Mouse (Mus musculus): ENCODE measurements at regions not wholly inside any gene's neighbourhood (a gene's known extent, or its start where the extent isn't known, plus 50 kb on each side); places are given as distances from the start of the nearest gene placed in this dataset.

DNA sequence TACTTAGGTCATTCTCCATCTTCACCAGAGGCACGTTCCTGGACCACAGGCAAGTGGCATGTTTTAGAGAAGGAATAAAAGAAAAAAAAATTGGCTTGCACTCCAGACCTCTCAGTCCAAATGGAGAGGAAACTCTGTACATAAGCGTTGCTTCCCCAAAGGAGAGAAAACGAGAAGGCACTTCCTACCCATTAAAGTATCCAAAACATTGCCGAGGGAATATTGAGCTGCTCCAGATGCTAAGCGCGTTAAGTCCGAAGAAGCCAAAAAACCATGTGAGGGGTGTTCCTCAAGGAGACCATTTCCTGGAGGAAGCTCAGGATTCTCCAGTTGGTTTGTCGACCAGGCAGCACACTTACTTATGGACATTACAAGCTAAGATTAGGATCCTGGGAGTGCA is 286.2 kb downstream of the Pax1 start:
- no peaks in the 10 kb centered on the region for H3K27me3 ChIP-seq

DNA sequence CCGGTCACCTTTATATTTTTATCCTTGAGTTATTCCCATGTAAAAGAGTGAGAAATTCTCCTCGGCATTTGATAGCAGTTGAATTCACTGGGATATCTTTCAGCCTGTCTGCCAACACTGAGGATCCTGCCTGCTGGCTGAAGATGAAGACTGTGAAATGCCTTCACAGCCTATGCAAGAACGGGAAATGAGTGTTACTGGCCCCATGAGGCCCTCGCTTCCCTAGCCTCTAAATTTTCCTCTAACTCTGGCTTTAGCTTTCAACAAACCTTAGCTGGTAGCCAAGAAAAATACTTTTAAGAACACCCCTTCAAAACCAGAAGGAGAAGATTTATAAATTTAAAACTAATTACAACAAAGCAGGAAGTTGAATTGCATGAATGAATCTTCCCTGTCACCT is 285.8 kb downstream of the Pax1 start:
- Histone ChIP-seq H3K27me3 (no peaks in the 10 kb centered on the region), H3K36me3 (no peaks in the 10 kb centered on the region), H3K9ac (no peak overlapping the region), H3K4me2 (no peak overlapping the region), H3K9me3 (no peaks in the 10 kb centered on the region), H3K4me1 (replicated peaks) (no peaks in the 10 kb centered on the region), H3K27ac (replicated peaks) (no peak overlapping the region), H3K4me3 (no peak overlapping the region)
- ATAC-seq (ENCODE audit: low read depth), result no peak
- 72% methylated on average over 4 of the region's 4 CpGs for WGBS

More for the DNA sequence above, 286.2 kb downstream of the Pax1 start:
- H3K27ac ChIP-seq (replicated peaks), result no peak overlapping the region
- H3K9me3 ChIP-seq, result no peaks in the 10 kb centered on the region
- no peaks in the 10 kb centered on the region for H3K36me3 ChIP-seq
- no peaks in the 10 kb centered on the region for H3K4me1 ChIP-seq (replicated peaks)
- H3K4me3 ChIP-seq, result no peak overlapping the region
- no peak overlapping the region for H3K9ac ChIP-seq
- WGBS, result 86% methylated on average over 8 of the region's 8 CpGs
- H3K4me2 ChIP-seq, result no peak overlapping the region
- ATAC-seq (ENCODE audit: low read depth), result no peak

GRCm38 (mm10) chr2:147637882-147638281 is 276.2 kb downstream of the Pax1 start:
- Histone ChIP-seq H3K27ac (replicated peaks) (no peak overlapping the region), H3K27me3 (no peaks in the 10 kb centered on the region), H3K4me3 (no peak overlapping the region), H3K4me1 (replicated peaks) (no peaks in the 10 kb centered on the region), H3K9me3 (no peaks in the 10 kb centered on the region), H3K36me3 (no peaks in the 10 kb centered on the region), H3K4me2 (no peak overlapping the region), H3K9ac (no peak overlapping the region)
- no peak for ATAC-seq (ENCODE audit: low read depth)
- 86% methylated on average over 1 of the region's 1 CpGs for WGBS

DNA sequence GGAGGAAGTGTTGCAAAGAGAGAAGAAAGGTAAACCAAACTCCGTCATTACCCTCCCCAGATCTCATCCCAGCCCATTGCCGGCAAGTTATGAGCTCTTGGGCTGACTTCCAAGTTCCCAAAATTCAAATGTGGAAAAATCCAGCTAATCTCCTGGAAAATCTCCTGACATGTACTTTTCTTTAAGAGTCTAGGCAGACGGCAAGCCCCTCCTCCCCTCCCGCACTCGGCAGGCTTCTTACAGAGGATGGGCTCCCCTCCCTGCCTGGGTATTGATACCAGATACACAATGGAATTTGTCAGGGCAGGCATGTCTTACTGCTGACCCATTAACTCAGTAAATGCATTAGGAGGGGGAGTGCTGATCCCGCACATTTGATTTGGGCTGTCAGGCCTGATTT is 271.0 kb downstream of the Pax1 start:
- Histone ChIP-seq H3K4me3 (no peak overlapping the region), H3K27ac (replicated peaks) (no peak overlapping the region), H3K27me3 (no peaks in the 10 kb centered on the region), H3K36me3 (no peaks in the 10 kb centered on the region), H3K4me2 (no peak overlapping the region), H3K9ac (no peak overlapping the region), H3K9me3 (no peaks in the 10 kb centered on the region), H3K4me1 (replicated peaks) (no peaks in the 10 kb centered on the region)
- 58% methylated on average over 6 of the region's 6 CpGs for WGBS
- no peak for ATAC-seq (ENCODE audit: low read depth)

- 88% methylated on average over 3 of the region's 3 CpGs for WGBS
- Histone ChIP-seq H3K27me3 (no peaks in the 10 kb centered on the region), H3K36me3 (no peaks in the 10 kb centered on the region), H3K4me3 (no peak overlapping the region), H3K4me2 (no peak overlapping the region), H3K9me3 (no peaks in the 10 kb centered on the region), H3K9ac (no peak overlapping the region), H3K27ac (replicated peaks) (no peak overlapping the region), H3K4me1 (replicated peaks) (no peaks in the 10 kb centered on the region)
- ATAC-seq (ENCODE audit: low read depth), result no peak
Observed at GRCm38 (mm10) chr2:147629716-147630115, 268.0 kb downstream of the Pax1 start.

DNA sequence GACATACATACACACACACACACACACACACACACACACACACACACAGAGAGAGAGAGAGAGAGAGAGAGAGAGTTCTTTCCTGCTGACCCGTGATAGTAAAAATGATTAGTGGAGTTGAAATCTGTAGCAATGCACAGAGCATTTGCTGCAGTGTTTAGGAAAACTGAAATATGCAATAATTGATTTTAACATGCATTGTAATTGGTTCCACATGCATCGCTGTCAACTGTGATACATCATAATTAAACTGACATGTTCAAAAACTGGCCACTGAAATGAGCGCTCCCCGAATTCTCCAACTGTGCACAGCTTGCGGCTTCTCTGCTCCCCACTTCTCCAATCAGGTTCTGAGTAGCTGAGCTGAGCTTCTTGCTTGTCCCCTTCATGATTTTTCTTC is 265.4 kb downstream of the Pax1 start:
- no peak overlapping the region for H3K4me2 ChIP-seq
- H3K27me3 ChIP-seq, result no peaks in the 10 kb centered on the region
- H3K9ac ChIP-seq, result no peak overlapping the region
- H3K9me3 ChIP-seq, result no peaks in the 10 kb centered on the region
- no peak overlapping the region for H3K27ac ChIP-seq (replicated peaks)
- no peaks in the 10 kb centered on the region for H3K36me3 ChIP-seq
- H3K4me1 ChIP-seq (replicated peaks), result no peaks in the 10 kb centered on the region
- WGBS, result 69% methylated on average over 5 of the region's 5 CpGs
- H3K4me3 ChIP-seq, result no peak overlapping the region
- ATAC-seq (ENCODE audit: low read depth), result no peak

- H3K4me2 ChIP-seq, result no peak overlapping the region
- no peaks in the 10 kb centered on the region for H3K27me3 ChIP-seq
- H3K9ac ChIP-seq, result no peak overlapping the region
- no peaks in the 10 kb centered on the region for H3K9me3 ChIP-seq
- 82% methylated on average over 4 of the region's 4 CpGs for WGBS
- no peaks in the 10 kb centered on the region for H3K4me1 ChIP-seq (replicated peaks)
- no peak overlapping the region for H3K4me3 ChIP-seq
- no peak overlapping the region for H3K27ac ChIP-seq (replicated peaks)
- no peaks in the 10 kb centered on the region for H3K36me3 ChIP-seq
- no peak for ATAC-seq (ENCODE audit: low read depth)
Observed at GRCm38 (mm10) chr2:147623116-147623515, 261.4 kb downstream of the Pax1 start.

GRCm38 (mm10) chr2:147617849-147618248 is 256.1 kb downstream of the Pax1 start:
- no peaks in the 10 kb centered on the region for H3K9me3 ChIP-seq
- 65% methylated on average over 10 of the region's 10 CpGs for WGBS
- H3K27ac ChIP-seq (replicated peaks), result no peak overlapping the region
- no peak overlapping the region for H3K4me2 ChIP-seq
- no peak for ATAC-seq (ENCODE audit: low read depth)
- no peak overlapping the region for H3K4me3 ChIP-seq
- H3K27me3 ChIP-seq, result no peaks in the 10 kb centered on the region
- H3K9ac ChIP-seq, result no peak overlapping the region
- H3K4me1 ChIP-seq (replicated peaks), result no peaks in the 10 kb centered on the region
- no peaks in the 10 kb centered on the region for H3K36me3 ChIP-seq

GRCm38 (mm10) chr2:147610343-147610742 is 248.6 kb downstream of the Pax1 start:
- no peak for ATAC-seq (ENCODE audit: low read depth)
- Histone ChIP-seq H3K4me1 (replicated peaks) (no peaks in the 10 kb centered on the region), H3K27ac (replicated peaks) (no peak overlapping the region), H3K9me3 (no peaks in the 10 kb centered on the region), H3K9ac (no peak overlapping the region), H3K27me3 (no peaks in the 10 kb centered on the region), H3K36me3 (no peaks in the 10 kb centered on the region), H3K4me3 (no peak overlapping the region), H3K4me2 (no peak overlapping the region)

DNA sequence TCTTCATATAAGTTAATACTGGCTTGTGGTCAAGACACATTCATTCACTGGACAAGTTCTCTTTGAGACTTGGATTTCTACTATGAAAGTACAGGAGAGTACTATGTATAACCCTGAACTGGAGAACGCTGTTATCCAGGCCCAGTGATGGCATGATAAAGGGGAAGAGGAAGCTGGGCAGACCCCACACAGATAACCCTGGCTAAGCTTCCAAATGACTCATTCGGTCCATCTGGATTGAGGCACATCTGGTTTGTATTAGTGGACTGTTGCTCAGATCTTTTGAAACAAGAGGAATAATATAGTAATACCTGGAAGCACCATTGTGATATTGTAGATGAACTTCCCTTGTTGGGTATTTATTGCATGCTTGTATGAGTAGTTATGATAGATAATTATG is 239.9 kb downstream of the Pax1 start:
- no peak for ATAC-seq (ENCODE audit: low read depth)
- Histone ChIP-seq H3K4me1 (replicated peaks) (no peaks in the 10 kb centered on the region), H3K9me3 (no peaks in the 10 kb centered on the region), H3K36me3 (no peaks in the 10 kb centered on the region), H3K27me3 (no peaks in the 10 kb centered on the region), H3K9ac (no peak overlapping the region), H3K4me2 (no peak overlapping the region), H3K4me3 (no peak overlapping the region), H3K27ac (replicated peaks) (no peak overlapping the region)
- WGBS, result 78% methylated on average over 2 of the region's 2 CpGs

DNA sequence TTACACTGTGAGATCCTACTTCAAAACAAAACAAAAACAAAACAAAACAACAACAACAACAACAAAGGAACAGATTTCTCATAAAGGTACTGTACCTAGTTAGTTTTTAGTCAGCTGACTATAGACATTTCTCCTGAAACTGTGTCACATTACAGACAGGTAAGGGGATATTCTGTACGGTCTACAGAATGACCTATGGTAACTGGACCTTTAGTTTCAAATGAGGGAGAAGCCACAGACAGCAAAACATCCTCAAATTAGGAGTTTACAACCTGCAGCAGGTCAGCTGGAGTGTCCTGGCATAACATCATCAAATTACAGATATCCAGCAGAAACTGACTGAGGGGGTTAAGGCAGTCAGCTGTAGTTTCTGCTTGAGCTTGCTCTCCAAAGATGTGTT is 210.7 kb downstream of the Pax1 start:
- Histone ChIP-seq H3K4me3 (no peak overlapping the region), H3K4me2 (no peak overlapping the region), H3K9me3 (no peaks in the 10 kb centered on the region), H3K9ac (no peak overlapping the region), H3K36me3 (no peaks in the 10 kb centered on the region), H3K27ac (replicated peaks) (no peak overlapping the region), H3K27me3 (no peaks in the 10 kb centered on the region), H3K4me1 (replicated peaks) (no peaks in the 10 kb centered on the region)
- no peak for ATAC-seq (ENCODE audit: low read depth)
- WGBS, result 79% methylated on average over 1 of the region's 1 CpGs

- H3K27me3 ChIP-seq, result no peaks in the 10 kb centered on the region
- no peaks in the 10 kb centered on the region for H3K4me1 ChIP-seq (replicated peaks)
- H3K9ac ChIP-seq, result no peak overlapping the region
- H3K9me3 ChIP-seq, result no peaks in the 10 kb centered on the region
- no peak overlapping the region for H3K27ac ChIP-seq (replicated peaks)
- WGBS, result 45% methylated on average over 7 of the region's 7 CpGs
- peak; percentile 50; the same call in 1 of the 2 replicates for ATAC-seq (ENCODE audit: low read depth)
- no peak overlapping the region for H3K4me3 ChIP-seq
- H3K36me3 ChIP-seq, result no peaks in the 10 kb centered on the region
- H3K4me2 ChIP-seq, result no peak overlapping the region
Observed at GRCm38 (mm10) chr2:147561220-147561619, 199.5 kb downstream of the Pax1 start.

- Histone ChIP-seq H3K9me3 (no peaks in the 10 kb centered on the region), H3K4me2 (no peak overlapping the region), H3K27ac (replicated peaks) (no peak overlapping the region), H3K36me3 (no peaks in the 10 kb centered on the region), H3K4me1 (replicated peaks) (no peaks in the 10 kb centered on the region), H3K27me3 (no peaks in the 10 kb centered on the region), H3K9ac (no peak overlapping the region), H3K4me3 (no peak overlapping the region)
- WGBS, result 81% methylated on average over 20 of the region's 20 CpGs
- ATAC-seq (ENCODE audit: low read depth), result no peak
Observed at GRCm38 (mm10) chr2:147560426-147561155, 198.9 kb downstream of the Pax1 start.
